Mouse (Mus musculus) ovary, adult 10 weeks (tissue): ENCODE data around the gene Csf1. TPM values are rescaled to one million over a fixed set of nuclear protein-coding genes. Genes with fewer than 3 reads are reported as not detected.

Experiments
- polyA plus RNA-seq: library from polyadenylated mRNA; stranded (reverse); fragments of 350-450 nt; fragmentation: Illumina TruSeq; extraction: RNeasy Lipid Tissue Mini Kit (QIAGEN cat#74804); gene quantifications from one replicate; pipeline ENCODE4 v1.2.3, GENCODE M21; 2014

The Csf1 gene
- polyA plus RNA-seq = 10.7 TPM

GRCm38 (mm10) chr3:107759929-107760581 lies at the start of gene Csf1:
Csf1 (minus strand) TSS chr3:107760469.

DNA sequence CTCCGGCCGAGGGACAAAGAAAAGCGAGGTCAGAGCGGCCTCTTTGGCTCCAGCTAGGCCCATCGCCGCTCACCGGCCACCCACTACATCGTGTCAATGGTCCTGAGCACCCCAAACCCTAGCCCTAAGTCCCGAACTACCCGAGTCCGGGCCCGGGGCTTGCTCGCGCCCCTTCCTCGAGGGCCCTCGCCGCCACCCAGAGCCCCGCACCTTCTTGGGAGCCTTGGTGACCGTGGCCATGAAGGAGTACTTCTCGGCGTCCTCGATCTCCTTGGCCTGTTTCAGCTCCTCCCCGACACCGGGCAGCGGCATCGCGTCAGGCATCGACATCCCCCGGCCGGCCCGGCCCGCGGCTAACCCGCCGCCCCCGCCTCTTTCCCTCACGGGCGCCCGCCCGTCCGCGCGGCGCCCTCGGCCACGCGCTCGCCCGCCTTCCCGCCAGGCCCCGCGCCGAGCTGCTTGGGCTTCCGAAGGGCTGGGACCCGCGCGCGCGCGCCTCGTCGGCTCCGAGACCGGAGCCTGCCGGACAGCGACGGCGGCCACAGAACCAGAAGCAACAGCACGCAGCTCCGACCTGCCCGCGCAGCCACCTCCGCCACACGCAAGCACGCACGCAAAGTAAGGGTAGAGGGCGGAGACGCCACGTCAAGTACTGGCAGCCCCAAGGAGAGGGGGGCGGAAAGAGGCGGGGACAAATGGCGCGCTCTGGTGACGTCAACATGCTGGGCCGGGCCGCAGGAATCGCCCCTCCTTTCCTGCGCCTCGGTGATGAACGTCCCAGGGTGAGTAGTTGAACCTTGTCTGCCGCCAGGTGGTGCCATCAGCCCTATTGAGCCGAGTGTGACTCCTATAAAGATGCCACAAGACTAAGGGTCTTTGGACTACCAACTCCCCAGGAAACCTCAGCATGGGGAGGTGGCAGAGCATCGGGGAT lies 64.1 kb downstream of the Csf1 start, which contains the start of gene Ahcyl1:
Gene Ahcyl1 (minus strand): TSS at position 613 of the 934 bp plus-strand sequence.

Other genes starting within 250 kb of the Csf1 start
- 1.1 TPM for gene Slc6a17, start 242.5 kb downstream of the Csf1 start, polyA plus RNA-seq
- gene Ubl4b, start 205.4 kb downstream of the Csf1 start, polyA plus RNA-seq = not detected
- not detected for gene Alx3, start 165.4 kb downstream of the Csf1 start, polyA plus RNA-seq
- not detected for gene Gm10961, start 129.1 kb downstream of the Csf1 start, polyA plus RNA-seq
- gene Strip1, start 128.8 kb downstream of the Csf1 start, polyA plus RNA-seq = 5.2 TPM
- 303 TPM for gene Ahcyl1, start 63.9 kb downstream of the Csf1 start, polyA plus RNA-seq
- 0.31 TPM for gene Eps8l3, start 116.8 kb upstream of the Csf1 start, polyA plus RNA-seq
- 105 TPM for gene Gstm5, start 135.4 kb upstream of the Csf1 start, polyA plus RNA-seq
- gene Gstm7, start 171.3 kb upstream of the Csf1 start, polyA plus RNA-seq = 5.8 TPM
- gene Gstm6, start 183.3 kb upstream of the Csf1 start, polyA plus RNA-seq = 7.0 TPM
- not detected for gene Gstm3, start 208.8 kb upstream of the Csf1 start, polyA plus RNA-seq
- 319 TPM for gene Gstm2, start 226.0 kb upstream of the Csf1 start, polyA plus RNA-seq